Mouse (Mus musculus): ENCODE measurements at regions not wholly inside any gene's neighbourhood (a gene's known extent, or its start where the extent isn't known, plus 50 kb on each side); places are given as distances from the start of the nearest gene placed in this dataset.

DNA sequence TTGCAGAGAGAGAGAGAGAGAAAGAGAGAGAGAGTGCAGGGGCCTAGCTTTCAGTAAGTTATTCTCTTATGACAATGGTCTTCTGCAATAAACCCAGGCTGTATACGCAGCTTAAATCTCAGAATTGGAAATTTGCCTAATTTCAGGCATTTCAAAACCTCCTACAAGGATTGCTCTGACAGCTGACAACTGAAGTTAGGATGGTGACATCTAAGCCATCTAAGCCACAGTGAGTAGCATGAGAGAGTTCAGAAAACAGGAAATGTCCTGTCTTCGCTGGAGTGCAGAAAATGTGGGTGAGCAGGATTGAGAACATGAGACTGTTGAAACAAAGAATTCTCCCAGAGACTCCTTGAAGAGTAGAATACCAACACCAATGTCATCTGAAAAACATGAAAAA is 56.8 kb downstream of the Fam110c start:
- WGBS = 78% methylated on average over 2 of the region's 2 CpGs
- no peak for ATAC-seq
- no peak overlapping the region for H3K27ac ChIP-seq (ENCODE audit: low read depth, low read length)
- no peak overlapping the region for H3K4me3 ChIP-seq (ENCODE audit: low read length)
- H3K9ac ChIP-seq (ENCODE audit: low read depth, low read length) = no peak overlapping the region
- H3K4me2 ChIP-seq (ENCODE audit: low read length) = no peak overlapping the region
- no peaks in the 10 kb centered on the region for H3K9me3 ChIP-seq (ENCODE audit: control insufficient read depth, low read length)
- no peaks in the 10 kb centered on the region for H3K27me3 ChIP-seq (replicated peaks; ENCODE audit: control insufficient read depth, insufficient read depth, low read length)
- no peaks in the 10 kb centered on the region for H3K4me1 ChIP-seq (ENCODE audit: control insufficient read depth, insufficient read depth, low read depth, low read length)
- H3K36me3 ChIP-seq (ENCODE audit: control insufficient read depth, insufficient read depth, low read length) = no peaks in the 10 kb centered on the region

DNA sequence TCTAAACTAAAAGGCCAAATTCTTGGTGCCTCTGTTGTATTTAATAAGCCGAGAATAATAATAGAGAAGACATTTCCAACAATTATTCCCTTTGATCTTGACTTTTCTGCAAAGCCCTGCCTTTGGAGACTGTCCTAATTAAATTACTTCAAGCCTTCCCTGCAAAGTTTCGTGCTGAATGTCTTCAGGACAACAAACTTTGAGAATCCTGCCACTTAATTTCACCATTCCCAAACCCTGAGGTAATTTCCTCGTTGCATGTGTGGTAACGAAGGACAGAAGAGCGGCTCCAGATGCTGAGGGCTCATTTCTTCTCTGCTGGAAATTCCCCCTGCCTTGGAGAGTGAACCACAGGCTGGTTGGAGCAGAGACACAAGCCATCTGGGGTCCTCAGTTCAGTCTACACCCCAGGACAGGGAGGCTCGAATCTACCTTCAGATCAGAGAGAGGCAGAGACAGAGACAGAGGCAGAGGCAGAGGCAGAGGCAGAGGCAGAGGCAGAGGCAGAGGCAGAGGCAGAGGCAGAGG is 60.9 kb downstream of the Fam110c start:
- H3K27ac ChIP-seq (ENCODE audit: low read depth, low read length) = no peak overlapping the region
- H3K4me3 ChIP-seq (ENCODE audit: low read length) = no peak overlapping the region
- WGBS = 74% methylated on average over 6 of the region's 6 CpGs
- no peaks in the 10 kb centered on the region for H3K36me3 ChIP-seq (ENCODE audit: control insufficient read depth, insufficient read depth, low read length)
- no peaks in the 10 kb centered on the region for H3K27me3 ChIP-seq (replicated peaks; ENCODE audit: control insufficient read depth, insufficient read depth, low read length)
- no peaks in the 10 kb centered on the region for H3K9me3 ChIP-seq (ENCODE audit: control insufficient read depth, low read length)
- H3K9ac ChIP-seq (ENCODE audit: low read depth, low read length) = no peak overlapping the region
- ATAC-seq = no peak
- H3K4me1 ChIP-seq (ENCODE audit: control insufficient read depth, insufficient read depth, low read depth, low read length) = no peaks in the 10 kb centered on the region
- no peak overlapping the region for H3K4me2 ChIP-seq (ENCODE audit: low read length)

DNA sequence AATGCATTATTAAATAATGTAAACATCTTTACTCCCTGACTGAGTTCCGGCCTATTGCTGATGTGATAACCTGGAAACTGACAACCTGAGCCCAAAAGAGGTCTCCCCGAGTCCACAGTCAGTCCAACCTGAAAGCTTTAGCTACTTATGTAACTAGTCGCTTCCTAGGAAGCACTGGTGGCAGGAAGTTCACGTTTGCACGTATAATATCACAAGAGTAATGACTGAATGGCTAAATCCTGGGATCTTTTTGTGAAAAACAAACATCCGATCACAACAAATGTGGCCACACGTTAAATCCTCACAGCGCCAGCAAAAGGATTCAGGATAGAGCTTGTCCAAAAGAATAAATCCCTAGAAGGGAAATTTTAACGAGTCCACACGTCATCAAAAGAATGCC is 62.7 kb downstream of the Fam110c start:
- Histone ChIP-seq H3K4me2 (ENCODE audit: low read length) (no peak overlapping the region), H3K27ac (ENCODE audit: low read depth, low read length) (no peak overlapping the region), H3K4me1 (ENCODE audit: control insufficient read depth, insufficient read depth, low read depth, low read length) (no peaks in the 10 kb centered on the region), H3K9ac (ENCODE audit: low read depth, low read length) (no peak overlapping the region), H3K4me3 (ENCODE audit: low read length) (no peak overlapping the region), H3K27me3 (replicated peaks; ENCODE audit: control insufficient read depth, insufficient read depth, low read length) (no peaks in the 10 kb centered on the region), H3K36me3 (ENCODE audit: control insufficient read depth, insufficient read depth, low read length) (no peaks in the 10 kb centered on the region), H3K9me3 (ENCODE audit: control insufficient read depth, low read length) (no peaks in the 10 kb centered on the region)
- no peak for ATAC-seq
- WGBS = 82% methylated on average over 10 of the region's 10 CpGs

DNA sequence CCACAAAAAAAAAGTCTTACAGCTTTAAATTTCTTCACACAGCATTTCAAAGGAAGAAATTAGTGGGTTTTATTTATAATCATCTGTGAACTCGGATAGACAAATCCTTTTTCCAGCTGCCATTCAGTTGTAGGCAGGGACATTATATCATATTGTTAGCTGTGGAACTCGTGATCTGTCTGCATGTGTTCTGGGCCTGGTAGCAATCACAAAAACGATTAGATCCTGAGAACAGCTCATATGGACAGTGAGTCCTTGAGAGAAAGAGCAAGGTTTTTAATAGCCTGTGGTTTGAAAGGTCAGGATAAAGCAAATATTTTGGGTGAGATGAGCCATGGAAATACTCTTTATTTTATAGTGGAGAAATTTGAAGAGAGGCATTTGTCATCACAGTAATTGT is 63.2 kb downstream of the Fam110c start:
- Histone ChIP-seq H3K4me2 (ENCODE audit: low read length) (no peak overlapping the region), H3K4me3 (ENCODE audit: low read length) (no peak overlapping the region), H3K9me3 (ENCODE audit: control insufficient read depth, low read length) (no peaks in the 10 kb centered on the region), H3K36me3 (ENCODE audit: control insufficient read depth, insufficient read depth, low read length) (no peaks in the 10 kb centered on the region), H3K4me1 (ENCODE audit: control insufficient read depth, insufficient read depth, low read depth, low read length) (no peaks in the 10 kb centered on the region), H3K9ac (ENCODE audit: low read depth, low read length) (no peak overlapping the region), H3K27me3 (replicated peaks; ENCODE audit: control insufficient read depth, insufficient read depth, low read length) (no peaks in the 10 kb centered on the region), H3K27ac (ENCODE audit: low read depth, low read length) (no peak overlapping the region)
- ATAC-seq = no peak
- WGBS = 56% methylated on average over 3 of the region's 3 CpGs

DNA sequence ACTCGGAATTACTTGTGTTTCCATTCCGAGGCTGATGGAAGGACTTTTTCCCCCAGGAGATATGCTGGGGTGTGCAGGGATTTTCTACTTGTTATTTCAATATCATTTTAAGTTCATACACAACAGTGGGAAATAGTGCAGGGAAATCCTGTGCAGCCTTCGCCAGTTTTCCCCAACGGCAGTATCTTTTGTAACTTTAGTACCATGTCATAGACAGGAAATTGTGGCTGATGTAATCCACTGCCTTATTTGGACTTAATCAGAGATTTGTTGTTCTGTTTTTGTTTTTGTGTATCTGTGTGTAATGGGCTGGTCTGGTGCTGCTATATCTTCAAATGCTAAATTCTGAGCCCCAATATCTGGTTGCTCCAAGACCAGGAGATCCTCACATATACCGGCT is 63.8 kb downstream of the Fam110c start:
- no peak for ATAC-seq
- no peaks in the 10 kb centered on the region for H3K27me3 ChIP-seq (replicated peaks; ENCODE audit: control insufficient read depth, insufficient read depth, low read length)
- 74% methylated on average over 5 of the region's 5 CpGs for WGBS
- H3K4me2 ChIP-seq (ENCODE audit: low read length) = no peak overlapping the region
- H3K9ac ChIP-seq (ENCODE audit: low read depth, low read length) = no peak overlapping the region
- no peaks in the 10 kb centered on the region for H3K4me1 ChIP-seq (ENCODE audit: control insufficient read depth, insufficient read depth, low read depth, low read length)
- no peaks in the 10 kb centered on the region for H3K9me3 ChIP-seq (ENCODE audit: control insufficient read depth, low read length)
- no peaks in the 10 kb centered on the region for H3K36me3 ChIP-seq (ENCODE audit: control insufficient read depth, insufficient read depth, low read length)
- H3K4me3 ChIP-seq (ENCODE audit: low read length) = no peak overlapping the region
- no peak overlapping the region for H3K27ac ChIP-seq (ENCODE audit: low read depth, low read length)

DNA sequence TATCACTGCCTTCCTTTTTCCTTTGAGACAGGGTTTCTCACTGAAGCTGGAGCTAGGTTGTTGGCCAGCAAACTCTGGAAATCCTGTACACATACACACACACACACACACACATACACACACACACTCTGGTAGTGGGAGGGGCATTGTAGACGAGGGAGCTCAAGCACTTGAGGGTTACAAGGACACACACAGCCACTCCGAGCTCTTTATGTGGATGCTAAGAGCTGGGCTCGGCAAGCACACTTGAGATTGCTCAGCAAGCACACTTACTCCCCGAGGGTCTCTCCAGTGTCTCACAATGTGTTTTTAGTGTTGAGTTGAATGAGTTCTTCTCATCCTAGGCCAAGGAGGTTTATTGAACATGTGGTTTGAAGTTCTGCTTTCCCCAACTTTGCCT is 66.2 kb downstream of the Fam110c start:
- no peak for ATAC-seq
- Histone ChIP-seq H3K9me3 (ENCODE audit: control insufficient read depth, low read length) (no peaks in the 10 kb centered on the region), H3K27me3 (replicated peaks; ENCODE audit: control insufficient read depth, insufficient read depth, low read length) (no peaks in the 10 kb centered on the region), H3K4me2 (ENCODE audit: low read length) (no peak overlapping the region), H3K9ac (ENCODE audit: low read depth, low read length) (no peak overlapping the region), H3K4me3 (ENCODE audit: low read length) (no peak overlapping the region), H3K4me1 (ENCODE audit: control insufficient read depth, insufficient read depth, low read depth, low read length) (no peaks in the 10 kb centered on the region), H3K36me3 (ENCODE audit: control insufficient read depth, insufficient read depth, low read length) (no peaks in the 10 kb centered on the region), H3K27ac (ENCODE audit: low read depth, low read length) (no peak overlapping the region)
- WGBS = 79% methylated on average over 4 of the region's 4 CpGs

DNA sequence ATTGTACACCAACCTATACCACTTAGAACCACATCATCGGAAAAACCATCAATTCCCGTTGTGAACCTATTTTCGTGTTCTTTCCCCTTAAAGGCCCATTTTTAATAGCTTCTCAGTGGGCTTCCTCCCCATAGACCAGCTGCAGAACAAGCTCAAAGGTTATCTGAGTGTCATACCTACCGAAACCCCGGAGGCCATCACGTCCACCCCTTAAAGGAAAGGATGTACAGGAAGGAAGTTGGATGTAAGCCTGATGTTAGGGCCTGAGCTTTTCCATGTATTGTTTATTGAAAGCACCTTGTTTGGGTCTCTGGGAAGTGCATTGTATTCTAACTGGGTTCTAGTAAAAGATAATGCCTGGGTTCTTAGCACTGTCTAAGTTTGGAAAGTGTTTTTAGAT is 69.6 kb downstream of the Fam110c start:
- Histone ChIP-seq H3K4me1 (ENCODE audit: control insufficient read depth, insufficient read depth, low read depth, low read length) (no peaks in the 10 kb centered on the region), H3K9me3 (ENCODE audit: control insufficient read depth, low read length) (no peaks in the 10 kb centered on the region), H3K36me3 (ENCODE audit: control insufficient read depth, insufficient read depth, low read length) (no peaks in the 10 kb centered on the region), H3K27ac (ENCODE audit: low read depth, low read length) (no peak overlapping the region), H3K9ac (ENCODE audit: low read depth, low read length) (no peak overlapping the region), H3K4me3 (ENCODE audit: low read length) (no peak overlapping the region), H3K4me2 (ENCODE audit: low read length) (no peak overlapping the region), H3K27me3 (replicated peaks; ENCODE audit: control insufficient read depth, insufficient read depth, low read length) (no peaks in the 10 kb centered on the region)
- ATAC-seq = no peak
- 83% methylated on average over 6 of the region's 6 CpGs for WGBS

DNA sequence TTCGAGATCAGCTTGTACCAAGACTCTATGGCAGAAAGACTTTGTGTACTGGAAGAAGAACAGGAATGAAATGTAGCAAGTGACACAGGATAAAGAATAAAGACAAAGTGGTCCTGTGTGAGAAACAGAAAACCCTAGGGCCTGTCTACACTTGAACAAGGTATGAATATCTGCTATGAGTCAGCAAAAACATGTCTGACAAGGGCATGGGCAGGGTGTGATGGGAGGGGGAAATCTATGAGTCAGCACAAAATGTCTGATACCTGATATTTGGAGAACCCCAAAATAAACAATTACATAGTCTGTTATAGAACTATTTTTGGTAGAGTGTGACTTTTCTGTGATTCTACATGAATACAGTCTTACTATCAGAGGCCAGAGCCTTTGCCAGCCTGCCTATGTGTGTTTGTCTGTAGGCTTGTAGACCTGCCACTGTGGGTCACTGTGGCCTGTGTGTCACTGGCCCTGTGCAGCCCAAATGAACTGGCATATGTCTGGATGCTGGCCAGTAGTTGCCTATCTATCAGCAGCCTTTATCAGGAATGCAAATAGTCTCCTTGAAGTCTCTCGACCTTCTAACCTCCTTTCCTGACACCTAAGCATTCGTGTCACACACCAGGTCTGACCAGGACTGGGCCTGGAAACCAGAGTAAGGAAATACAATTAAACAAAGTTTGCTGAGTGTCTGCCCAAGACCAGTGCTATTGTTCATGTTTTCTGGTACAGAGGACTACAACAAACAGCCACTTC is 71.5 kb downstream of the Fam110c start:
- Histone ChIP-seq H3K9me3 (ENCODE audit: control insufficient read depth, low read length) (no peaks in the 10 kb centered on the region), H3K4me3 (ENCODE audit: low read length) (no peak overlapping the region), H3K4me2 (ENCODE audit: low read length) (no peak overlapping the region), H3K4me1 (ENCODE audit: control insufficient read depth, insufficient read depth, low read depth, low read length) (no peaks in the 10 kb centered on the region), H3K9ac (ENCODE audit: low read depth, low read length) (no peak overlapping the region), H3K27me3 (replicated peaks; ENCODE audit: control insufficient read depth, insufficient read depth, low read length) (no peaks in the 10 kb centered on the region), H3K27ac (ENCODE audit: low read depth, low read length) (no peak overlapping the region), H3K36me3 (ENCODE audit: control insufficient read depth, insufficient read depth, low read length) (no peaks in the 10 kb centered on the region)
- WGBS = 82% methylated on average over 3 of the region's 3 CpGs
- ATAC-seq = no peak

DNA sequence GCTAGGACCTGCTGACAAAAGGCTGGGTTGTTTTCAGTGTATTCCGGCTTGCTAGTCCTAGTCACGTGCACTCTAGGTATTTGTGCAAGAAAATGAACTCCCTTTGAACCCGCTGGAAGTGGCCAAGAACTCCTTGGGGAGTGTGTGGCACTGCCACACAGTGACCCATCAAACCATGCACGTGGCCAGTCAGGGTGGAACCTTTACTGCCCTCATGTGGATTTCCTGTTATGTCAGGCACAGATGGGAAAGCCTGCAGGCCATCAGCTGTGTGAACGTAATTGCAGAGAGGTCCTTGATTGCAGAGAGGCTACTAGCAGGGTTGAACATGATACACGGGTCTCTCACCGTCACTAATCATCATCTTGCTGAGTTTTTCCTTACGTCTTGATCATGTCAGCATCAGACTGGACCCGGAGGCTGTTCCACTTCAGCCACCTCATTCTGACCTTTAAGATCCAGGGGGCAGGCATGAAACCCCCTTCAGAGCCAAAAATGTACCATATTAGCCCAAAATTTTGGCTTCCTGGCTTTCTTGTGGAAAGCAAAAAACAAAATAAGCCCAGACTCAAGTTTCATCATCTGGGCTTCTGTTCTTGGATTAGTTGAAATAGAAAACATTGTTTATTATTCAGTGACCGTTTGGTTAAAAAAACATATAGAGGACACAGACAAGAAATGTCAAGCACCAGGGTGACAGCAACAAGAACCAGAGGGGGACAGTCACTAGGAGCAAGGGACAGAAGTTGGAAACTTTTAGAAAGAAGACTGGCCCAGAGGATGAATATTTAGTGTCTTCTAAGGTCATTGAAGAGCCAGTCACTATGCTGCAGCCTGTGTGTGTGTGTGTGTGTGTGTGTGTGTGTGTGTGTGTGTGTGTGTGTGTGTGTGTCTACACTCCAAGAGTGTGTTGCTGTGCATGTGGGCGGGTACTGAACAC is 75.0 kb downstream of the Fam110c start:
- Histone ChIP-seq H3K4me1 (ENCODE audit: control insufficient read depth, insufficient read depth, low read depth, low read length) (no peaks in the 10 kb centered on the region), H3K36me3 (ENCODE audit: control insufficient read depth, insufficient read depth, low read length) (no peaks in the 10 kb centered on the region), H3K4me2 (ENCODE audit: low read length) (no peak overlapping the region), H3K27me3 (replicated peaks; ENCODE audit: control insufficient read depth, insufficient read depth, low read length) (no peaks in the 10 kb centered on the region), H3K4me3 (ENCODE audit: low read length) (no peak overlapping the region), H3K27ac (ENCODE audit: low read depth, low read length) (no peak overlapping the region), H3K9ac (ENCODE audit: low read depth, low read length) (no peak overlapping the region), H3K9me3 (ENCODE audit: control insufficient read depth, low read length) (no peaks in the 10 kb centered on the region)
- WGBS = 74% methylated on average over 11 of the region's 11 CpGs
- ATAC-seq = no peak
